Mouse (Mus musculus) 416B (cell line): ENCODE data around the gene Wdr43.

Experiments
- DNase-seq: peaks from one replicate; pipeline ENCODE4 v3.0.0; 2011; ENCODE audit warnings: low read depth

Wdr43 gene

GRCm38 (mm10) chr17:71705550-71706480 lies 90.1 kb downstream of the Wdr43 start:
- DNase-seq: no peak

GRCm38 (mm10) chr17:71707715-71708114 lies 92.0 kb downstream of the Wdr43 start:
- no peak for DNase-seq
